Mouse (Mus musculus) adrenal gland, postnatal 14 days (tissue): ENCODE data around the gene Exoc6. TPM values are rescaled to one million over a fixed set of nuclear protein-coding genes. Genes with fewer than 3 reads are reported as not detected.

Experiments used
- DNase-seq: peaks from one replicate; pipeline ENCODE4 v3.0.0; 2021; ENCODE audit warnings: mixed read lengths
- total RNA-seq: library from RNA; stranded (reverse); gene quantifications from 2 replicates; pipeline ENCODE4 v1.2.3, GENCODE M21; 2021

The Exoc6 gene
- total RNA-seq, 1 experiment from 2014 or later: 22.5 TPM

DNA sequence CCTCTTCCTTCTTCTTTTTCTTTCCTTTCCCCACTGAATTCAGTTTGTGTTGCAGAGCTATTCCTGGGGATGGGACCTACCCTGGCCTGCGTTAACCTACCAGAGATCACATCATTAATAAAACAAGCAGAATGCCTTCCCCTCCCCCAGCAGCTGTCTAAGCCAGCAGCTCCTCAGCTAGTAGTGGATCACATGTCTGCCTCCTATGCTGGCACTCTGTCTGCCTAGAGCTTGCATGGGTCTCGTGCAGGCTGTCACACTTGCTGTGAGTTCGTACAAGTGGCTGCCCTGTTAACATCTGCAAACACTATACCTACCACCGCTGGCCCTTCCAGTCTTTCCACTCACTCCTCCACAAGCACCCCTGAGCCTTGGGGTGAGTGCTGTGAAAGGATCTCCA, 29.4 kb downstream of the Exoc6 start:
- no peak for DNase-seq

DNA sequence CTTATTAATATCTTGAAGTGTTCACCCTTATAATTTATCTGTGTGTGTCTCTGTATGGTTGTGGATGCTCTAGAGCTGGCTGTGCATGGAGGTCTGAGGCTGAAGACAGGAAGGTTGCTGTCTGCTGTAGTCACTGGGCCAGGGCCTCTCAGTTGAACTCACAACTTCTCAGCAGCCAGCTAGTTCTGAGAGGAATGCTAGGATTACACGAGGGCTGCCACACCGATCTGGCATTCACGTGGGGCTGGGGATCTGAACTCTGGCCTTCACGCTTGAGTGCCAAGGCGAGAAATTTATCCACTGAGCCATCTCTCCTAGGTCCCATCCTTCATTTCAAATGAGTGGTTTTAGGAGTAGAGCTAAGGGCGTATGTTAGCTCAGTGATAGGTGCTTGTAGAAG, 30.2 kb downstream of the Exoc6 start:
- DNase-seq: no peak

DNA sequence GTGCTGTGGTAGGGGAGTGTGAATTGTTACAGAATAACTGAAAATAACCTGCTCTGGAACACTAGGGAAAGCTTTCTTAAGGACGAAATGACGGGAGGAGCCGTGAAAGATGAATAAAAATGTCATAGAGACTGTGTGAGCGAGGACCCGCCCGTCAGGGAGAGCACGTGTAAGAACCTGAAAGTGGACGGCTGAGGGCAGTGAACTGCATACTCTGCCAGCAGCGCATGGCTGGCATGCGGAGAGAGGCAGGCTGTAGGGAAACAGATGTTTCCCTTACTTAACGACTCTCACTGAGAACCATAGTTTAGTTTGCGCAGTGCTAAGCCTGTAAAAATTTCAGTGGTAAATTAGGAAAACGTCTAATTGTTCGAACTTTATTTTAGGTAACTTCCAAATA, 35.0 kb downstream of the Exoc6 start:
- DNase-seq: peak; percentile 17

- no peak for DNase-seq
Observed at GRCm38 (mm10) chr19:37585684-37586083, 35.5 kb downstream of the Exoc6 start.

- no peak for DNase-seq
Observed at GRCm38 (mm10) chr19:37590544-37590943, 40.3 kb downstream of the Exoc6 start.

- peak; percentile 35 for DNase-seq
Observed at GRCm38 (mm10) chr19:37601968-37602848, 52.0 kb downstream of the Exoc6 start.

GRCm38 (mm10) chr19:37609991-37610390, 59.8 kb downstream of the Exoc6 start:
- no peak for DNase-seq

DNA sequence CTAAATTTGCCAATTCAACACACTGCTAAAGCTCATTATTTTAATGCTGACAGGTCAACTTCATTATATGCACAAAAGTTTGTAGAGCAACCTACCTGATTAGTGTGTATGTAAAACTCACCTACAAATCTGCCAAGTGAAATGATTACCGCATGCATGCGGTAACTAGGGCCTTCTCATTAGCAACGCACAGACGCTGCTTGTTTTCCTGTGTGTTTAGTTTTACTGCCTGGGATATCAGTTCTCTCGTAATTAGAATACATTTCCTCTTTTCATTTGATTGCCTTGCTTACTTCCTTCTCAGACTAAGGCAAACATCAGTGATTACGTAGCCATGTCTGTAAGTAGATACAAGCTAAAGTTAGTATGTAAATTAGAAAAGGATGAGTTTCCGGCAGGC, 62.7 kb downstream of the Exoc6 start:
- no peak for DNase-seq

DNA sequence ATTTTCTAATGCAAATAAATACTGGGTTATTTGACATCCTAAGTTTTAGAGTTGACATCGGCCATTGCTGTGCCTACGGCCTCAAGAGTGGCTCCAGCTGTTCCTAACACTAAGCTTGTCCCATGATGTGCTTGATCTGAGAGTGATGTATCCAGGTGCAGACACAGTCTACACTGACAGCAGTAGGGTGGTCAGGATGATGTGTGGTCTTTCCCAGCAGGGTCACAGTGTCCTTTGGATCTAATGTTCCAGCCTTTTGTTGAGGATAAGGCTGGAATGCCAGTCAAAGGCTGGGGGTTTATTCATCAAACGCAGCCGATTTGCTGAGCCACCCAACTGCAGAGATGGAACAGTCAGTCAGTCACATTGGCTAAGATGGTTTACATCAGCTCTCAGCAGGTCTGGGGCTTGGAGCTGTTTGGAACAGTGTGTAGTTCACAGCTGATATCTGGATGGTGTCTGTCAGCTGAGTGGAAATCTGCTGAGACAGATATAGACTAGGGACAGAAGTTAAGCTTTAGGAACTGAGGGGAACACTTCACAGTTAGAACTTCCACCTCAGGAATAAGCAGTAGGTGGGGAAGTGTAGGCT, 64.9 kb downstream of the Exoc6 start:
- DNase-seq: no peak

DNA sequence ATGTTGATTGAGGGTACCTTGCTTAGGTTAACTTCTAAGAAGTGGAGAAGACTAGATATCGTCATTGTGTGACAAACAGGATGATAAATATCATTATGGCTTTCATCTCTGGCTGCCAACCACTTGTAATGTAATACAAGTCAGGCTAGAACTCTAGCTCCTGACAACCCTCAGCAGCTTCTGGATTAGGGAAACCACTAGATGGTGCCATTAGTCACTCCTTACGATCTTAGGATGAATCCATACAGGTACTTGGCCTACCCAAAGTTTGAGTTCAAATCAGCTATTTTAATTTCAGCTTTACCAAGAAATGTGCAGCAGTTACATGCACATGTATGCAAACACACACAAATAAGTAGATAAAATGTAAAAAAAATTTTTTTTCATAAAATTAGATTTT, 97.8 kb downstream of the Exoc6 start:
- DNase-seq: no peak

DNA sequence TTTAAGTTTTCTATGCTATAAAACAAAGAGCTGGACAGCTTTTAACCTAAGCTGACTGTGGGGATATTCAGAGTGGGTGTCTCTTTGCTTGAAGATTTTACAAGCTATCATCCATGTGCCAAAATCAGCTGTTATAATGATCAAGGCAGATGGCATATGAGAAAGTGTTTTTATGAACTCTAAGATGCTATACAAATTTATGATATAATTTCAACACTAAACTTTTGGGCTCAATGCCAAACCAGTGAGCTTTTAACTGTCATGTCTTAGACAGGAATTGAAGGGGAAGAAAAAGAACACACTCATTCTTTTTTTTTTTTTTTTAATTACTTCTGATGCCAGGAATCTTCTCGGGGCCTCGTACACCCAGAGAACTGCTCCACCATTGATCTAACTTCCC, 100.3 kb downstream of the Exoc6 start:
- no peak for DNase-seq

DNA sequence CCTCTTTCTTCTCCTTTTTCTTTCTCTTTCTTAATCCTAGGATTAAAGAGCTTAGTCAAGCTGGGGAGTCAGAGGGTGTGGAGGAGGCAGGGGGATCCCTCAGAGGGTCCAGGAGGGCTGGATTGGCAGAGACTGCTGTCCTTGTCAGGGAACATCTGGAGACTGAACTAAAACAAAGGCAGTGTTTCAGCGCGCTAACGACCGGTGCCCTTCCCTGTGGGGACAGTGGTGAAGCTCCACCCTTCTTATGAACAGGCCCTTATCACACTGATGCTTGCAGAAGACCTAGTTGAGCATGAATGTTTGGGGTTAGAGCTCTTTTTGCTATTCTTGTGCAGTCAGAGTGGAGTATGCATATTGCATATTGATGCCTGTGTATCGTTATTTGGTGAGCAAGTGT, 103.8 kb downstream of the Exoc6 start:
- no peak for DNase-seq

GRCm38 (mm10) chr19:37656441-37656840, 106.2 kb downstream of the Exoc6 start:
- no peak for DNase-seq

DNA sequence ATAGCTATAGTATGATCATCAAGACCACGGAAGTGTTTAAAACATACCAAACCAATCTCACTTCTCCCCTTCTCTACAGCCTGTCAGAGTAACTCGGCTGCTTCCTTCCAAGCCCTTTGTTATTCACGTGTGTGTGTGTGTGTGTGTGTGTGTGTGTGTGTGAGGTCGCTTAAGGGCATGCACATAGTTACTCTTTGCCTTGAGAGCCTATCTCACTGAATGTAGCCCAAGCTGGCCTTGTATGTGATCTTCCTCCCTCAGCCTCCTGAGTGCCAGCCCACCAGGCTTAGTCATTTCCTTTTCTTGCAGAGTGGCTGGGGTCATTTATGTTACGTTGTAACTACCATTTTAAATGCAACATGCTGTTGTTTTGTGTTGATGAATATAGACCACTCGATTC, 115.0 kb downstream of the Exoc6 start:
- DNase-seq: no peak

- DNase-seq: no peak
Observed at GRCm38 (mm10) chr19:37667855-37668594, 117.8 kb downstream of the Exoc6 start.

- no peak for DNase-seq
Observed at GRCm38 (mm10) chr19:37668657-37669056, 118.4 kb downstream of the Exoc6 start.

GRCm38 (mm10) chr19:37669486-37669885, 119.3 kb downstream of the Exoc6 start:
- no peak for DNase-seq

DNA sequence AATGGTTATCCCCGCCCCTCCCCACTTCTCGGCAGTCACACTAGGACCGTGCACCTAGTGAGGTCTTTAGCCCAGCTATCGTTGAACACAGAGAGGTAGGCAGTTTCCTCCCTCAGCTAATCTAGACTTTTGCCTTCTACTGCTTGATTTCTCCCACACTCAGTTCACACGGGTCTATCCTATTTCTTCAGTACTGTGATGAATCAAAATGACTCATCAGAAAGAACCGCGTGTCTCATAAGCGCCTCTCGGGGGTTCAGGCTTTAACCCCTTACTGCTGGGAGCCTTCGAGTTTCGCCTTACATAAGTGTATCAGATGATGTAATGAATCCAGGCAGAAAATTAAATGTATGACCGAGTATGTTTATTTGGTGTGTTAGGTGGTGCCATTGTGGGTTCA, 123.2 kb downstream of the Exoc6 start:
- DNase-seq: peak; percentile 22

DNA sequence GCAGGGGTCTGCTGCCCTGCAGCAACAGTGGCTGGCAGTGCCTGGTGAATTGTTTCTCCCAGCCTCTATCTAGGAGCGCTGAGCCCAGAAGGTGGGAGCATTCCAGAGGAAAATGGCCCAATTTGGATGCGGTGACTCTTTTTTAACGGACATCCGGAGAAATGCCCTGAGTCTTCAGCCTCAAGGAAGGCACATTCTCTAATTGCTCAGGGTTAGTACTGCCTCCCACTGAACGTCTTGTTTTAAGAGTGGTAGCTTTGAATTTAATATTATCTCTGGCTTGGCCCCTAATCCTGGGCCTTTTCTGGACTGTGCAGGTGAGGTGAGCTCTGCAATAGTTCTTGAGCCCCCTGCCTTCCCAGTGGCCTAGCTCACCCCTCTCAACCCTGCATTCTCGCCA, 135.1 kb downstream of the Exoc6 start, which contains the start of gene Cyp26c1:
Gene Cyp26c1, plus strand, starts transcription at position 301 of the 400 bp plus-strand sequence.
- DNase-seq: no peak

DNA sequence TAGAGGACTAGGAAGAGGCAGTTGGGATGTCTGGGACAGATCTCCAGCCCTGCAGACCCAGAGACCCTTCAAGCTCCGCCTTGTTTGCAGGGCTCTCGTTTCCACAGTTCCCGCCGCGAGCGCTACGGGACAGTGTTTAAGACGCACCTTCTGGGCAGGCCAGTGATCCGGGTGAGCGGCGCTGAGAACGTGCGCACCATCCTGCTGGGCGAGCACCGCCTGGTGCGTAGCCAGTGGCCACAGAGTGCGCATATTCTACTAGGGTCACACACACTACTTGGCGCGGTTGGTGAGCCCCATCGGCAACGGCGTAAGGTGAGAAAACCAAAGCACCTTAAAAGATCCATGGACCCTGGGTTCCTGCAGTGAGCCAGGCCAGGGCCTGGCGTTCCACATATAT, 136.1 kb downstream of the Exoc6 start:
- no peak for DNase-seq

GRCm38 (mm10) chr19:37686941-37687850, 137.0 kb downstream of the Exoc6 start:
- peak; percentile 56 for DNase-seq

- DNase-seq: no peak
Observed at GRCm38 (mm10) chr19:37689478-37689877, 139.3 kb downstream of the Exoc6 start.
